Mouse (Mus musculus) bone marrow macrophage, adult 2 months (primary cell): ENCODE data around the gene Pcgf3. TPM values are rescaled to one million over a fixed set of nuclear protein-coding genes. Genes with fewer than 3 reads are reported as not detected.

ENCODE experiments used
- H3K27ac ChIP-seq: 2 replicates; pipeline ENCODE4 v1.5.1; 2012; ENCODE audit warnings: low read depth, low read length; ENCODE audit not compliant: insufficient read depth
- H3K4me1 ChIP-seq: 2 replicates; pipeline ENCODE4 v1.6.1; 2012; ENCODE audit warnings: low read length; ENCODE audit not compliant: control insufficient read depth, insufficient read depth
- H3K4me3 ChIP-seq: 2 replicates; pipeline ENCODE4 v1.5.1; 2012; ENCODE audit warnings: mild to moderate bottlenecking, low read length, moderate library complexity; ENCODE audit not compliant: insufficient read depth
- CTCF ChIP-seq: IDR thresholded peaks from 2 replicates; pipeline ENCODE4 v1.5.1; 2012; ENCODE audit warnings: low read depth, mild to moderate bottlenecking, low read length, moderate library complexity
- POLR2A ChIP-seq: IDR thresholded peaks from 2 replicates; pipeline ENCODE4 v1.6.1; 2012; ENCODE audit warnings: mild to moderate bottlenecking, low read depth, low read length, borderline replicate concordance
- polyA plus RNA-seq: library from polyadenylated mRNA; stranded (reverse); fragments of >200 nt; gene quantifications from 2 replicates; pipeline ENCODE4 v1.2.4, GENCODE M21; 2012; ENCODE audit not compliant: missing spikeins, insufficient read depth, insufficient read length

The Pcgf3 gene
- polyA plus RNA-seq, 1 experiment = 23.9 TPM

- Histone ChIP-seq H3K27ac (no peak overlapping the region), H3K4me3 (no peak overlapping the region), H3K4me1 (no peaks in the 10 kb centered on the region)
- no peak for TF ChIP-seq CTCF
- TF ChIP-seq POLR2A = no peak
These were observed 57.3 kb downstream of the Pcgf3 start for GRCm38 (mm10) chr5:108518106-108518885.

GRCm38 (mm10) chr5:108518951-108519350, 57.9 kb downstream of the Pcgf3 start:
- Histone ChIP-seq H3K4me1 (no peaks in the 10 kb centered on the region), H3K4me3 (no peak overlapping the region), H3K27ac (no peak overlapping the region)
- TF ChIP-seq POLR2A = no peak
- TF ChIP-seq CTCF = no peak

- Histone ChIP-seq H3K4me1 (no peaks in the 10 kb centered on the region), H3K27ac (no peak overlapping the region), H3K4me3 (no peak overlapping the region; the same call in 1 of the 2 replicates)
- TF ChIP-seq POLR2A = no peak
- no peak for TF ChIP-seq CTCF
These were observed 59.1 kb downstream of the Pcgf3 start for GRCm38 (mm10) chr5:108520153-108520552.

- no peaks in the 10 kb centered on the region for H3K4me1 ChIP-seq
- no peak overlapping the region for H3K4me3 ChIP-seq
These were observed 60.0 kb downstream of the Pcgf3 start for GRCm38 (mm10) chr5:108521016-108521415.

GRCm38 (mm10) chr5:108521896-108522295, 60.9 kb downstream of the Pcgf3 start:
- Histone ChIP-seq H3K4me1 (no peaks in the 10 kb centered on the region), H3K27ac (no peak overlapping the region), H3K4me3 (no peak overlapping the region)
- TF ChIP-seq POLR2A (no peak), CTCF (no peak)

More at GRCm38 (mm10) chr5:108521016-108521415, 60.0 kb downstream of the Pcgf3 start:
- no peak overlapping the region for H3K27ac ChIP-seq
- TF ChIP-seq CTCF = no peak
- no peak for TF ChIP-seq POLR2A

- H3K4me3 ChIP-seq = no peak overlapping the region
- H3K27ac ChIP-seq = no peak overlapping the region
- H3K4me1 ChIP-seq = no peaks in the 10 kb centered on the region
- no peak for TF ChIP-seq POLR2A
- no peak for TF ChIP-seq CTCF
These were observed 61.6 kb downstream of the Pcgf3 start for GRCm38 (mm10) chr5:108522597-108522996.

- TF ChIP-seq CTCF (no peak), POLR2A (no peak)
- Histone ChIP-seq H3K4me1 (no peaks in the 10 kb centered on the region), H3K27ac (no peak overlapping the region), H3K4me3 (no peak overlapping the region)
These were observed 73.2 kb downstream of the Pcgf3 start for GRCm38 (mm10) chr5:108534188-108534587.

- H3K4me3 ChIP-seq = no peak overlapping the region
- no peaks in the 10 kb centered on the region for H3K4me1 ChIP-seq
- no peak for TF ChIP-seq CTCF
- no peak overlapping the region for H3K27ac ChIP-seq
These were observed 82.7 kb downstream of the Pcgf3 start for GRCm38 (mm10) chr5:108543516-108544291.

GRCm38 (mm10) chr5:108547636-108548035, 86.6 kb downstream of the Pcgf3 start:
- Histone ChIP-seq H3K4me3 (no peak overlapping the region), H3K4me1 (no peaks in the 10 kb centered on the region), H3K27ac (no peak overlapping the region)
- TF ChIP-seq POLR2A = no peak
- TF ChIP-seq CTCF = no peak

- Histone ChIP-seq H3K27ac (no peak overlapping the region), H3K4me3 (no peak overlapping the region), H3K4me1 (no peaks in the 10 kb centered on the region)
- no peak for TF ChIP-seq POLR2A
- TF ChIP-seq CTCF = no peak
These were observed 88.1 kb downstream of the Pcgf3 start for GRCm38 (mm10) chr5:108549137-108549488.

GRCm38 (mm10) chr5:108549489-108550206, 88.6 kb downstream of the Pcgf3 start, which contains the start of gene Cplx1:
Cplx1 (minus strand) TSS chr5:108550024.
- no peak for TF ChIP-seq CTCF
- TF ChIP-seq POLR2A = no peak
- no peaks in the 10 kb centered on the region for H3K4me1 ChIP-seq
- no peak within 1 kb of the TSS for H3K4me3 ChIP-seq
- H3K27ac ChIP-seq = no peak within 1 kb of the TSS
